Mouse (Mus musculus) regulatory T cell (primary cell): ENCODE results near the gene Tmem274.

Experiments
- in situ Hi-C: fragments of 300-600 bp; cut with MboI, MseI; formaldehyde crosslinking; loops from one replicate; pipeline ENCODE4 v1.15.1; 2025; ENCODE audit warnings: high pct_unique_total_duplicates

The Tmem274 gene

DNA sequence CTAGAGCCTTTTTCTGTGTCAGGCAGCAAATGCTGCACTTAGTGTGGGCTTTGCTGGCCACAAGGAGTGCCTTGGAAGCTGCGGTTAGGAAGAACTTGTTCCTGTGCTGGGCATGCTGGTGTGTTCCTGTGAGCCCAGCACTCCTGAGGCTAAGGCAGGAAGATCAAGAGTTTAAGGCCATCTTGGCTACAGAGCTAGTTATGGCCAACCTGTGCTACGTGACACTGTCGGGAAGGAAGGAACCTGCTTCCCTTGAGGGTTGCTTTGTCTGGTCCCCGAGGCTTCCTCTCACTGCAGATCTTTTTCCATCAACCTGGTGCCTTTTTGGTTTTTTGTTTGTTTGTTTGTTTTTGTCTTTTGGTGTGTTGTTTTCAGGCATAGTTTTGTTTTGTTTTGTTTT is 48.0 kb downstream of the Tmem274 start:
- in situ Hi-C loops, result loop anchor here (5.0 kb wide), 1 partner anchor 53 kb away; no protein-coding TSS in a partner anchor

DNA sequence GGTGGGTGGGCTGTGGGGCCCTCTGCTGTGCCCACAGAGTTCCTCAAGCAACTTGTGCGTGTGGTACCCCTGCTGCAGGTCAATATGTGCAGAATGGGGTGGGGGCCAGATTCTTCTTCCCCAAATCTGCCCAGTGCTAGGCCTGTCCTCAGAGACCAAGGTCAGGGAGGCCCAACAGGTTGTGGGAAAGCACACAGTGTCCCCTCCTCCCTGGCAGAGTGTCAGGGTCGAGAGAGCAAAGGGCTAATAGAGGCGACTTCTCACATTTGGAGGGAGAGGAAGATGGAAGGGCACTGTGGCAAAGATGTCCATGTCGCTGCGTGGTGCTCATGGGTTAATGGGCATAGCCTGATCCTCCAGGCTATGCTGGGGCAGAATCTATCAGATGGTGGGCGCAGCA is 48.6 kb downstream of the Tmem274 start:
- in situ Hi-C loops, result loop anchor here (5.0 kb wide), 1 partner anchor 54 kb away; no protein-coding TSS in a partner anchor

- in situ Hi-C loops, result loop anchor here (5.0 kb wide), 1 partner anchor 54 kb away; no protein-coding TSS in a partner anchor
These were observed 49.2 kb downstream of the Tmem274 start for GRCm38 (mm10) chr4:149526330-149526729.

- in situ Hi-C loops, result loop anchor here (5.0 kb wide), 1 partner anchor 55 kb away; no protein-coding TSS in a partner anchor
These were observed 50.6 kb downstream of the Tmem274 start for GRCm38 (mm10) chr4:149527621-149528354.

DNA sequence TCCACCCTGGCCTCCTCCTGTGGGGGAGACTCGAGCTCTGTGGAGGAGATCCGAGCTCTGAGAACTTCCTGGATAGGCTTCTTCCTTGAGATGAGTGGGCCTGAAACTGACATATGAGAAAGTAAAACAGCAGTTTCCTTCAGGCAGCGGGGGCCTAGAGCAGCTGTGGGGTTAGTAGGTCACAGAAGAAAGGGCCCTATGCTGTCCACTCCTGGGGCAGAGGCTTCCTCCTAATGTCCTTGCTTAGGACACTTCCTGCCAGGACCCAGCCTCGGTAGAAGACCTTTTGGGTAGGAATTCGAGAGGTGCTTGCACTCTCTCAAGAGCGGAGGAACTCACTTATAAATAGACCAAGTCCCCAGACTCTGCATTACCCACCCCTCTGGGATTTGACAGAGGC is 52.5 kb downstream of the Tmem274 start:
- in situ Hi-C loops, result loop anchor here (5.0 kb wide), 1 partner anchor 57 kb away; no protein-coding TSS in a partner anchor
